Mouse (Mus musculus): ENCODE measurements at regions not wholly inside any gene's neighbourhood (a gene's known extent, or its start where the extent isn't known, plus 50 kb on each side); places are given as distances from the start of the nearest gene placed in this dataset.
A peak's percentile ranks its signal among the peaks of the same experiment; 100 is the strongest.
"Not testable (repeated sequence)": the region's sequence is repeated elsewhere in the genome, so short reads cannot be mapped to it uniquely, and the experiment has no call there.

- peak in 1 of 2 experiments; percentile 17 for DNase-seq (ENCODE audit: low spot score in 2 of 2)
These were observed 472.6 kb downstream of the Zfp704 start for GRCm38 (mm10) chr3:9137131-9137874.

- no peak for DNase-seq (ENCODE audit: low spot score in 2 of 2)
These were observed 475.9 kb downstream of the Zfp704 start for GRCm38 (mm10) chr3:9133991-9134390.

- no peak for DNase-seq (ENCODE audit: low spot score in 2 of 2)
These were observed 477.7 kb downstream of the Zfp704 start for GRCm38 (mm10) chr3:9132104-9132751.

- no peak for DNase-seq (ENCODE audit: low spot score in 2 of 2)
These were observed 478.5 kb downstream of the Zfp704 start for GRCm38 (mm10) chr3:9131366-9131765.

- peak in 1 of 2 experiments; percentile 14 for DNase-seq (ENCODE audit: low spot score in 2 of 2)
These were observed 481.5 kb downstream of the Zfp704 start for GRCm38 (mm10) chr3:9128407-9128806.

- DNase-seq (ENCODE audit: low spot score in 2 of 2) = no peak
These were observed 486.8 kb downstream of the Zfp704 start for GRCm38 (mm10) chr3:9123079-9123478.

GRCm38 (mm10) chr3:9117913-9118312 is 492.0 kb downstream of the Zfp704 start:
- DNase-seq (ENCODE audit: low spot score in 2 of 2) = no peak

GRCm38 (mm10) chr3:9113410-9113809 is 496.5 kb downstream of the Zfp704 start:
- DNase-seq (ENCODE audit: low spot score in 2 of 2) = no peak

GRCm38 (mm10) chr3:9110741-9111140 is 499.1 kb downstream of the Zfp704 start:
- DNase-seq (ENCODE audit: low spot score in 2 of 2) = no peak

- DNase-seq (ENCODE audit: low spot score in 2 of 2) = no peak
These were observed 499.9 kb downstream of the Zfp704 start for GRCm38 (mm10) chr3:9109991-9110390.

- DNase-seq (ENCODE audit: low spot score in 2 of 2) = no peak
These were observed 500.4 kb downstream of the Zfp704 start for GRCm38 (mm10) chr3:9109485-9109884.

GRCm38 (mm10) chr3:9107766-9108410 is 502.0 kb downstream of the Zfp704 start:
- DNase-seq (ENCODE audit: low spot score in 2 of 2) = no peak

- DNase-seq (ENCODE audit: low spot score in 2 of 2) = no peak
These were observed 504.5 kb downstream of the Zfp704 start for GRCm38 (mm10) chr3:9105191-9105926.

- no peak for DNase-seq (ENCODE audit: low spot score in 2 of 2)
These were observed 506.4 kb downstream of the Zfp704 start for GRCm38 (mm10) chr3:9103456-9103855.

GRCm38 (mm10) chr3:9101240-9101639 is 508.6 kb downstream of the Zfp704 start:
- DNase-seq (ENCODE audit: low spot score in 2 of 2) = no peak

- no peak for DNase-seq (ENCODE audit: low spot score in 2 of 2)
These were observed 509.1 kb downstream of the Zfp704 start for GRCm38 (mm10) chr3:9100761-9101160.

GRCm38 (mm10) chr3:9098441-9098840 is 511.4 kb downstream of the Zfp704 start:
- DNase-seq (ENCODE audit: low spot score in 2 of 2) = no peak

GRCm38 (mm10) chr3:9084134-9084533 is 525.8 kb downstream of the Zfp704 start:
- DNase-seq (ENCODE audit: low spot score in 2 of 2) = no peak

GRCm38 (mm10) chr3:9082061-9082460 is 527.8 kb downstream of the Zfp704 start:
- no peak for DNase-seq (ENCODE audit: low spot score in 2 of 2)

GRCm38 (mm10) chr3:9078201-9078600 is 531.7 kb downstream of the Zfp704 start:
- no peak for DNase-seq (ENCODE audit: low spot score in 2 of 2)

GRCm38 (mm10) chr3:9076696-9077095 is 533.2 kb downstream of the Zfp704 start:
- DNase-seq (ENCODE audit: low spot score in 2 of 2) = peak; percentile 36 to 77

GRCm38 (mm10) chr3:9072471-9072870 is 537.4 kb downstream of the Zfp704 start:
- DNase-seq (ENCODE audit: low spot score in 2 of 2) = not testable (repeated sequence)

Data from layer of hippocampus, adult 8-10 months (tissue).